Mouse (Mus musculus): ENCODE data around the gene Dmrtc2.

DNA sequence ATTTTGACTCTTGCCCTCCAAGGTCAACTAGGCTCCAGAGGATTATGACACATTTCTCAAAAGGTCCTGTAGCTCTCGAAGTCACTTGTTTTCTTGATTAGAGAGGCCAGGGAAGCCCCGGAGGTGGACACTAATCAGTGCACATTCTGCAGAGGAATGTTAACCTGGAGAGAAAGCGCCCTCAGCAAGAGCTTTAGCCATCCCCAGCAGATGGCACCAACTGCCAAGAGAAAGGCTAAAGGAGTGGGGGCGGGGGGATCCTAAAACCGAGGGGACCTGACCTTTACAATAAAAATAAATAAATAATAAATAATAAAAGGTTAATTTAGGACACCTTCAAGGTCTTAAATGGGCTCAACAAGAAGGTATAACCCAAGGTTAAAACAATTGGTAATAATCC is 25.7 kb upstream of the Dmrtc2 start:
- TF ChIP-seq EP300 (IDR thresholded peaks at IDR 0.05; ENCODE audit: low read depth in 1 of 2, low read length in 2 of 2) (no peak), MYC (IDR thresholded peaks at IDR 0.05; ENCODE audit: low read depth, low read length) (no peak), JUND (IDR thresholded peaks at IDR 0.05; ENCODE audit: low read depth, low read length) (no peak), MXI1 (IDR thresholded peaks at IDR 0.05; ENCODE audit: low read depth, low read length) (no peak), CTCF (IDR thresholded peaks at IDR 0.05 in 2 of 3, conservative IDR thresholded peaks at IDR 0.05 in 1 of 3; ENCODE audit: control insufficient read depth in 1 of 3, insufficient read depth in 1 of 3, low read depth in 2 of 3, low read length in 3 of 3, poor library complexity in 1 of 3, severe bottlenecking in 1 of 3) (peak in 1 of 3 experiments; percentile 11; a peak in 1 of 6 replicates), TBP (IDR thresholded peaks at IDR 0.05; ENCODE audit: low read depth, low read length) (no peak), E2F4 (IDR thresholded peaks at IDR 0.05; ENCODE audit: borderline replicate concordance, low read depth, low read length) (no peak), TAL1 (IDR thresholded peaks at IDR 0.05; ENCODE audit: low read length) (no peak), POLR2A (IDR thresholded peaks at IDR 0.05; ENCODE audit: control insufficient read depth in 1 of 2, insufficient read depth in 1 of 2, low read depth in 1 of 2, low read length in 2 of 2, poor library complexity in 1 of 2) (no peak), MAZ (IDR thresholded peaks at IDR 0.05; ENCODE audit: low read depth, low read length) (no peak), KAT2A (conservative IDR thresholded peaks at IDR 0.05; ENCODE audit: low read depth, low read length) (no peak), ZC3H11A (IDR thresholded peaks at IDR 0.05; ENCODE audit: low read depth, low read length) (no peak), POLR2AphosphoS2 (IDR thresholded peaks at IDR 0.05; ENCODE audit: low read length) (no peak)

Data from MEL (cell line).